Mouse (Mus musculus) neural tube, embryonic 14.5 days (tissue): ENCODE measurements at regions not wholly inside any gene's neighbourhood (a gene's known extent, or its start where the extent isn't known, plus 50 kb on each side); places are given as distances from the start of the nearest gene placed in this dataset.

Experiments used
- ATAC-seq: fragments of 200-750 bp; cut with Nextera tagmentation; 2 replicates; pipeline ENCODE4 v1.8.0; 2017; ENCODE audit warnings: low read depth, mild to moderate bottlenecking, moderate TSS enrichment, moderate library complexity
- H3K27ac ChIP-seq: fragments of 300-500 bp; sonication (generic); 2 replicates; pipeline ENCODE4 v1.5.1; 2014; ENCODE audit warnings: low read depth, mild to moderate bottlenecking, control low read depth, low read length, moderate library complexity, mixed read lengths
- H3K27me3 ChIP-seq: fragments of 300-500 bp; sonication (generic); 2 replicates; pipeline ENCODE4 v1.6.1; 2014; ENCODE audit warnings: low read length; ENCODE audit not compliant: control insufficient read depth, insufficient read depth
- H3K36me3 ChIP-seq: fragments of 300-500 bp; sonication (generic); 2 replicates; pipeline ENCODE4 v1.6.1; 2014; ENCODE audit warnings: low read length, mixed read lengths; ENCODE audit not compliant: control insufficient read depth, insufficient read depth
- H3K4me1 ChIP-seq: fragments of 300-500 bp; sonication (generic); 2 replicates; pipeline ENCODE4 v1.6.1; 2014; ENCODE audit warnings: low read length; ENCODE audit not compliant: control insufficient read depth, insufficient read depth
- H3K4me2 ChIP-seq: fragments of 300-500 bp; sonication (generic); 2 replicates; pipeline ENCODE4 v1.6.1; 2014; ENCODE audit warnings: mild to moderate bottlenecking, low read depth, low read length, control low read depth
- H3K4me3 ChIP-seq: fragments of 300-500 bp; sonication (generic); 2 replicates; pipeline ENCODE4 v1.5.1; 2014; ENCODE audit warnings: low read depth, low read length, control low read depth, mixed read lengths
- H3K9ac ChIP-seq: fragments of 300-500 bp; sonication (generic); replicated peaks from 2 replicates; pipeline ENCODE4 v1.6.1; 2014; ENCODE audit warnings: low read depth, mild to moderate bottlenecking, control low read depth, low read length, mixed read lengths
- H3K9me3 ChIP-seq: fragments of 300-500 bp; sonication (generic); 2 replicates; pipeline ENCODE4 v1.6.1; 2016; ENCODE audit warnings: low read length; ENCODE audit not compliant: control insufficient read depth
- WGBS: fragments of 180-500 bp; shearing (Covaris S2); extraction: QIAGEN DNeasy Blood & Tissue Kit; methylation state at CpG from one replicate; pipeline ENCODE4 v1.1.7; 2014; 5-methylcytosine and 5-hydroxymethylcytosine counted together

- Histone ChIP-seq H3K27me3 (no peaks in the 10 kb centered on the region), H3K9ac (no peak overlapping the region)
- no peak for ATAC-seq
Measured at GRCm38 (mm10) chr1:41326861-41327480, 521.6 kb downstream of the Tmem182 start.

DNA sequence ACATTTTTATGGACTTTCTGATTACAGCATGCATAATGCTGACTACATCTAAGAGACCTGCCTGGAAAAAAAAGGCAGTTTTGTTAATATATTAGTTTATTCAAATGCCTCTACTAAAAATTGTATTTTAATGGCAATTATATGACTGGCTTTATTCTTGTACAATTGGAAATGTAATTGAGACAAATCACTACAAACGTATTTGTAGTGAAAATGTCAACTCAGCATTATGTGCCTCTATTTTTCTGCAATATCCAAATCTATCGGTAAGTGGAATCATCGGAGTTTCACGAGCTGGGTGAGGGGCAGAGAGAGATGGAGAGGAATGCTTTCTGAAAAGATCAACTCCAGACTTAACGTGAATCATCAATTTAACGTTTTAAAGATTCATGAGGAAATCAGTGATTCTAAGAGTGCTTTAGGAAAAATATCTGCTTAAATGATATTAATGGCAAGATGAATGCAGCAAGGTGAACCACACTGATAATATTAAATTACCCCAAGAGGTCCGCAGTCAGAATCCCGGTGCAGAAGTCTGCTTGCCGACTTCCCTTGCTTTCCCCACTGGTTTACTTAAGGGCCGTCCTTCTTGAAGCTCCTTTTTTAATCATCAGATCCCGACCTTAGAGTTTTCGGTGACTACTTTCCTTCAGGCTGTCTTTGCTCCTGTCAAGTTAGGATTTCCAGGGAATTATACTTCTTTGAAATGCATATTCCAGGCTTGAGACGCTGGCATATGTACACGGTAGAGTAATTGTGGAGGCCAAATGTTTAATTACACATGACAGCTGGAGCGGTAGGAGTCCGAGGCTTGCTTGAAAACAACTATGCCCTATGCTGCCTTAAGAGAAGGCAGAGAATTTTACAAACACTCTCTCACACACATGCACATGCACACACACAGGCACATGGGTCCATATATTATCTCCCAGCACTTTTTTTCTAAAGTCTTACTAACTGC is 544.7 kb downstream of the Tmem182 start:
- H3K4me1 ChIP-seq = no peaks in the 10 kb centered on the region
- H3K27me3 ChIP-seq = no peaks in the 10 kb centered on the region
- no peak overlapping the region for H3K4me2 ChIP-seq
- H3K27ac ChIP-seq = no peak overlapping the region
- H3K36me3 ChIP-seq = no peaks in the 10 kb centered on the region
- no peaks in the 10 kb centered on the region for H3K9me3 ChIP-seq
- WGBS = 55% methylated on average over 16 of the region's 16 CpGs
- ATAC-seq = no peak
- no peak overlapping the region for H3K4me3 ChIP-seq
- H3K9ac ChIP-seq = no peak overlapping the region

More at GRCm38 (mm10) chr1:41326861-41327480, 521.6 kb downstream of the Tmem182 start:
- Histone ChIP-seq H3K9me3 (no peaks in the 10 kb centered on the region), H3K4me3 (no peak overlapping the region), H3K27ac (no peak overlapping the region), H3K4me1 (no peaks in the 10 kb centered on the region), H3K4me2 (no peak overlapping the region), H3K36me3 (no peaks in the 10 kb centered on the region)
- WGBS = 61% methylated on average over 3 of the region's 3 CpGs

GRCm38 (mm10) chr1:41359061-41359460 is 553.7 kb downstream of the Tmem182 start:
- ATAC-seq = no peak
- Histone ChIP-seq H3K36me3 (no peaks in the 10 kb centered on the region), H3K4me1 (no peaks in the 10 kb centered on the region), H3K27me3 (no peaks in the 10 kb centered on the region), H3K9ac (no peak overlapping the region), H3K27ac (no peak overlapping the region), H3K9me3 (no peaks in the 10 kb centered on the region), H3K4me2 (no peak overlapping the region), H3K4me3 (no peak overlapping the region)
- WGBS = 35% methylated on average over 4 of the region's 4 CpGs

- 63% methylated on average over 3 of the region's 3 CpGs for WGBS
- no peak overlapping the region for H3K4me3 ChIP-seq
- no peak overlapping the region for H3K4me2 ChIP-seq
- no peak overlapping the region for H3K9ac ChIP-seq
- H3K36me3 ChIP-seq = no peaks in the 10 kb centered on the region
- H3K27me3 ChIP-seq = no peaks in the 10 kb centered on the region
- no peaks in the 10 kb centered on the region for H3K4me1 ChIP-seq
- H3K9me3 ChIP-seq = no peaks in the 10 kb centered on the region
- ATAC-seq = no peak; the same call in 1 of the 2 replicates
- H3K27ac ChIP-seq = no peak overlapping the region
Measured at GRCm38 (mm10) chr1:41361512-41361911, 556.1 kb downstream of the Tmem182 start.

- H3K4me1 ChIP-seq = no peaks in the 10 kb centered on the region
- H3K36me3 ChIP-seq = no peaks in the 10 kb centered on the region
- no peak overlapping the region for H3K4me2 ChIP-seq
- H3K27me3 ChIP-seq = no peaks in the 10 kb centered on the region
- WGBS = 64% methylated on average over 4 of the region's 4 CpGs
- peak; percentile 41; the same call in 1 of the 2 replicates for ATAC-seq
- H3K4me3 ChIP-seq = no peak overlapping the region
- no peak overlapping the region for H3K27ac ChIP-seq
- H3K9me3 ChIP-seq = no peaks in the 10 kb centered on the region
- H3K9ac ChIP-seq = no peak overlapping the region
Measured at GRCm38 (mm10) chr1:41380013-41380412, 574.6 kb downstream of the Tmem182 start.

DNA sequence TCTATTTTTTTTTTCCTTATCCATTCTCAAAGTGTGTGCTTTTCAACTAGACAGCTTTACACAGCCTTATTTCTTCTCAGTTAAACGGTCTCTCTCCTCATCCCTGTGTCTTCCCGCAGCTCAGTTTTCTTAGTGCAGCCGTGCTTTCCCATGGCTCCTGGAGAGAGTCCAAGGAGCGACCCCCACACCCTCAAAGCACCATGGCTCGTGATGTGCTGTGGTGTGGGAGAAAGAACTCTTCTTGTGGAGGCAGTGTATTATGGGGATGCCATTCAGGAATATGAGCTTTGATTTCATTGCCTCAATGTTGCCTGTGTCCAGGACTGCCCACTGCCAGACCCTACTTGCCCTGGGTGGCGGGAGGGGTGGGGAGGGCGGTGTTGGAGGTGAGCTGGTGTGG is 576.1 kb downstream of the Tmem182 start:
- no peaks in the 10 kb centered on the region for H3K36me3 ChIP-seq
- no peaks in the 10 kb centered on the region for H3K9me3 ChIP-seq
- no peaks in the 10 kb centered on the region for H3K4me1 ChIP-seq
- no peaks in the 10 kb centered on the region for H3K27me3 ChIP-seq
- 68% methylated on average over 7 of the region's 7 CpGs for WGBS
- no peak overlapping the region for H3K4me2 ChIP-seq
- ATAC-seq = 0 out of 2 replicates have a peak, but pooled peaks have one; percentile 28
- no peak overlapping the region for H3K27ac ChIP-seq
- H3K9ac ChIP-seq = no peak overlapping the region
- H3K4me3 ChIP-seq = no peak overlapping the region

DNA sequence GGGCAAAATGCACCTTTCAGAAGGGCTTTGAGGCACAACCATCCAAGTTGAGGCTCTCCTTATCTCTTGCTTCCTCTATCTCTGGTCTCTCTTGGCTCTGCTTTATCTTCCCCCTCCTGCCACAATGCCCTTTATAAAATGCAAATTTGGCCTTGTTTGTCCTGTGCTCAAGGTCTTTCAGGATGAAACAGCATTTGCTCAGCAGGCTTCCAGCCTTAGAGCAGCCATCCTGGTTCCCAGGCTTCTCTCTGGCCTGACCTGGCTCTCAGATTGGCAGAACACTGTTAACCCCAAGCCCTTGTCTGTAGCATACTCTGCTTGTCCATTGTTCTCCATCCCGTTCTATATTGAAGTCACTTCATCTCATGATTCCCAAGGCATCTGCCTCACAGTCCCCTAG is 579.3 kb downstream of the Tmem182 start:
- Histone ChIP-seq H3K4me3 (no peak overlapping the region), H3K4me1 (peaks cover 5% of the 10 kb centered on the region; the same call in 1 of the 2 replicates), H3K27ac (no peak overlapping the region), H3K4me2 (no peak overlapping the region), H3K9ac (no peak overlapping the region), H3K27me3 (no peaks in the 10 kb centered on the region), H3K9me3 (no peaks in the 10 kb centered on the region), H3K36me3 (no peaks in the 10 kb centered on the region)
- no peak for ATAC-seq
- WGBS = 16% methylated on average over 1 of the region's 1 CpGs

DNA sequence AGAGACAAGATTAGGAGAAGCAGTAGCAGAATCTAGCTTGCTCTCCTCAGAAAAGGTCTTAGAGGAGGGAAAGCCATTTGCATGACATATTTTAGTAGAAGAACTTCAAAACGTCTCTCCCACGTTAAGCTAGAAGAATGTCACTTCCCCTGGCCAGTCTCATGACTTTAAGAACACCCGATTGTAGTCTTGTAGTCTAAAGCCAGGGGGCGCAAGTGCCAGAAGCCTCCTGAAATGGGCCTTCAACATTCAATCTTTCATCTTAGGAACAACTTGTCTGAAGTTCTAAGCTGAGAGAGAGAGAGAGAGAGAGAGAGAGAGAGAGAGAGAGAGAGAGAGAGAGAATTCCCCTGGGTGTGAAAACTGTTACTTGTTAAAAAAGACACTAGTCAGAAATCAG is 581.0 kb downstream of the Tmem182 start:
- Histone ChIP-seq H3K27me3 (no peaks in the 10 kb centered on the region), H3K4me3 (no peak overlapping the region), H3K9me3 (no peaks in the 10 kb centered on the region), H3K9ac (no peak overlapping the region), H3K4me2 (no peak overlapping the region), H3K27ac (no peak overlapping the region), H3K36me3 (no peaks in the 10 kb centered on the region), H3K4me1 (peaks cover 17% of the 10 kb centered on the region; the same call in 1 of the 2 replicates)
- 75% methylated on average over 4 of the region's 4 CpGs for WGBS
- no peak for ATAC-seq
